Mouse (Mus musculus) ovary, postnatal 14 days (tissue): ENCODE measurements around the gene Gdf11.

Experiments
- DNase-seq: peaks from one replicate; pipeline ENCODE4 v3.0.0; 2022; ENCODE audit warnings: low spot score

Gene Gdf11

DNA sequence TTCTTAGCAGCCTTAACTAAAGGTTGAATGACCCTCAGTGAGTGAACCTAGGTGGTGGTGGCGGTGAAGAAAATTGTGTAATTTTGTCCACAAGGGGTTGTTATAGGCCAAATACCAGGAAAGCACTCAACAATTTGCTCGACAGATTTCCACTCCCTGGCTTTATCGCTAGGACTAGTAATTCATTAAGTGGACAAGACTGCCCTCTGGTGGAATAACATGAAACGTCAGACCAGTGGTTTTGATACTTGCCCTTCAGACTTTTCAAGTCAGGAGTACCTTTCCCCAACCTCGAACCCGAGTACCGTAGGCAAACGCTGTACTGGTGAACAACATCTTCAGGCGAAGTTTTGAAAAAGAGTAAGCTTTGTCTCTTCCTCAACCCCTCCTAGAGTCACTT is 3.9 kb upstream of the Gdf11 start:
- peak; percentile 81 for DNase-seq

DNA sequence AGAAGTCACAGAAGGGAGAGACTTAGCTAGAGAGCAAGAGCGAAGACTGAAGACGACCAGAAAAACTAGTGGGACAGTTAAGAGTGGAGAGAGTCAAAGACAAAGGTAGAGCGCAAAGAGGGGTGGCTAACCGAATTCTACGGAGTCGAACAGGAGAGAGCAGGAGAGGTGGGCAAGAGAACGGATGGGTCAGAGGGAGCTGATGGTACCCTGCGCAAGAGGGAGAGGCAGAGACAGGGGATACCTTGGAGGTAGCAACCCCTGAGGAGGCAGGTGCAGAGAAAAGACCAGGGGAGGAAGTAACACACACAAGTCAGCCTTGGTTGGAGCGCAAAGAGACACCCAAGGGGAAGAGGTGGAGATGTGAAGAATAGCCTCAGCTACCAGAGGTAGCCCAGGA is 728 bp upstream of the Gdf11 start:
- no peak for DNase-seq

DNA sequence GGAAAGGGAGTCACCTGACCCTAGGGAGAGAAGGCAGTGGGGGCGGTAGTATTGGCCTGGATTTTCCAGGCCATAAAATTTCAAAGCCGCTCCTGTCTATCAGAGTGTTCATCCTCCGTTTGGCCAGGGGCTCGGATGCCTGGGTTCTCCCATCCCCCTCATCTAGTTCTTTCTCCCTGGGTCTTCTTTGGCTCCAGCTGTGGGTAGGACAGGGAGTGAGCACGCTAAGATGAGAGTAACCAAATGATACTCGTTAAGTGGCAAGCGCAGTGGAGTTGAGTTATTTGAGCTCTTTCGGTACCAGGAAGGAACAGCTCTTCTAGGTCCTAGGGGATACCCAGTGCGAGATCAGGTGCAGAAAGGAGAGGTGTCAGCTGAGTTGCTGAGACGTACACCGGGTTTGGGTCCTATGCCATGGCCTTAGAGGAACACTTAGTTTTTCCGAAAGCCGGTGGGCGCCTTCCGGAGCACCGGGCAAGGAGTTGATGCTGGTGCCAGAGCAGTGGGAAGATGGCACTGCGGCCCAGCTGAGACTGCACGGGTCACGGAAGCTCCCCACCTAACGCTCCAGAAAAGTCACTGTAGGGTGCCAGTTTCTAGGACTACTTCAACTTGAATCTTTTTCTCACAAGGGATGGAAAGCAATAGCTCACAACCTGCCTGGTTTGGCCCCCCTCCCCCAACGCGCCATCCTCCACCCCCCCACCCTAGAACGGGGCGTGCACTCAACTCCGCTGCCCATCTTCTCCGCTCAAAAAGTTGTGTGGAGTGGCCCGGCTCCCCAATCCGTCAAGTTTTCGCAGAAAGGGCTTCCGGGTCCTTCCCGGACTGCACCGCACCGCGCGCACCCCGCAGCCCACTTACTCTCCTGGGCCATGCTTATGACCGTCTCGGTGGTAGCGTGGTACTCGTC is 879 bp downstream of the Gdf11 start:
- no peak for DNase-seq

DNA sequence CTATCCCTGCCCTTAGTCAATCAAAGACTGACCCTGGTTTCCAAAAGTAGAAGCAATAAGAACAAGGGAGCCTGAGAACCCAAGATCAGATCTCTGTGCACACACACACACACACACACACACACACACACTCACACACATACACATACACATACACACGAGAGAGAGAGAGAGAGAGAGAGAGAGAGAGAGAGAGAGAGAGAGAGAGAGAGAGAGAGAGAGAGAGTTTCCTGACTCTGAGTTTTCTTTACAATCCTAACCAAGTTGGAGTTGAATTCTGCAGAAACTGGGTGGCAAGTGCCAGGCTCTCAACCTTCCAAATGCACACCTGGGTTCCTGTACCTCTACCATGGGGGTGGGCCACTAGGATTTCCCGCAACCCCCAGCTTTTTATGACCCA is 1.7 kb downstream of the Gdf11 start:
- no peak for DNase-seq

DNA sequence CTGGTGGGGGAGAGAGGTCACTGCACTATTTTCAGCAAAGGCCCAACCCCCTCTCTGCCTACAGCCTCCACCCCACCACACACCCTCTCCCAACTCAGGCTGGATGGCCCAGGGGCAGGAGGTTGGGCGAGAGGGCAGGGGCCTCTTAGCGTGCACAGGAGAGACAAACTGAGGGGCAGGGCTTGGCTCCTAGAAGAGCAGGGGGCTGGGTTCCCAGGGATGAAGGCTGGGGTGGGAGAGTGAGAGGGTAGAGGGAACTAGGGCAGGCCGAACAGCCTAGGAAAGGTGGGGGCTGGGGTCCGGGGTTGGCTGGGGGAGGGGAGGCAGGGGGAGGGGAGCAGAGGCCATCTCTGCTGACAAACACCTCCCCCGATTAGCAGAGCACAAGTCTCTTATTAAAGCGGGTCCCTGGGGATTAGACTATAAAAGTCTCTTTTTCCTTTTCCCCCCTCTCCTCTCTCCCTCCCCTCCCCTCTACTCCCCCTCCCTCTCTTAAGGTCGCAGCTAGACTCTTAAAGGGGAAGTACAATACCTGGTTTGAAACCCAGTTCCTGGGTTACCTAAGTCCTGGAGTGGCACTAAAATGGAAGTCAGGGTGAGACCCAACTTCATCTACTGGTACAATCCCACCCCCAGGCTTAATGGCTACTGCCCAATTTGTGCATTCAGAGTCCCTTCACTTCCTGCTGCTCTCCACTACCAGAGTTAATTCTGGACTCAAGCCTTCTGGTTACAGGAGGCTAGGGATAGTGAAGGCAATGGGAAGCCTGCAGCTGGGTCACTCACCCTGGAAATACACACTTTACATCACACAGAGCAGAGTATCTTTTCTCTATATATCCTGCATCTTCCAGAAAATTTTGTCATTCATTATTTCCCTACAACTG is 2.3 kb downstream of the Gdf11 start:
- no peak for DNase-seq

DNA sequence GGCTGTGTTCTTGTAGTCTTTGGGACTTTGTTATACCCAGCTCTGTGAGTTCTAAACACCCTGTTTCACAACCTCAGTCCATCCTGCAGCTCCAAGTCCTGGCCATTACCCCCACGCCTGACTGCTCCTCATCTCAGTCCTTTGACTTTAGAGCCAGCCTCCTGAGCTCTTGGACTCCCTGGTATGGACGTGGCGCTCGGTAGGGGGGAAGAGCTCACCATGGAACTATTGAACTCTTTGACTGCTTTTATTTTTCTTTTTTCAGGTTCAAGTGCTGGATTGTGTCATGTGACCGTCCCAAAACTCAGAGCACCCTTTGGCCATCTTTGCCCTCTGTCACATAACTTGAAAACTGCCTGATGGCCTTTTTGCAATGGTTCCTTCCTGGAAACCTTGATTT is 9.5 kb downstream of the Gdf11 start:
- DNase-seq, result no peak

DNA sequence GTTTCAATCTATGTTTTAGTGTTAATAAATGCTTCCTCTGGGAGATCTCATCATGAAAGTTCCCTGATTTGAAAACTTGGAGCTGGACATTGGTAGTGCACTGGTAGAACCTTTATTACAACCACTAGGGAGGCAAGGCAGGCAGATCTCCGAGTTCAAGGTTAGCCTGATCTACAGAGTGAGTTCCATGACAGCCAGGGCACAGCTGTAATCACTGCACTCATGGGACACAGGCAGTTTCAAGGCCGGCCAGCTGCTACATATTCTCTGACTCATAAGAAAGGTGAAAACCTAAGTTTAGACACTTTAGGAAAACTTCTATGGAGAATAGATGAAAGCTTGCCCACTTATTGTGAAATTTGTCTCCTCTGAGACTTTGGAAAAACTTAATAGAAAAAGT is 12.7 kb downstream of the Gdf11 start:
- DNase-seq, result no peak

DNA sequence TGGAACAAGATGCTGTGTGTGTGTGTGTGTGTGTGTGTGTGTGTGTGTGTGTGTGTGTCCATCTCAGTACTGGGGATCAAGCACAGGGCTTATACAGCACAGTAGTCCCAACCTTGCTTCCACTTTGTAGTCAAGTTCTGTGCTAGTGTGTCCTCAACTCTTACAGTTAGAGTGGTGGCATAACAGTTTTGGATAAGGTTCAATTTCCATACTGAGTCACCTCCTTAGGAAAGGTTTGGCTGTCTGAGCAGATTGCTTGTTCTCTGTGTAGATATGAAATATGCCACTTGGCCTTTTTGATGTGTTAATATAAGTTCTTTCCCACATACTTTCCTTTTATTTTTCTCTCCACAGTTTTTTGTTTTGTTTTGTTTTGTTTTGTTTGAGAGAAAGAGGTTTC is 13.2 kb downstream of the Gdf11 start:
- no peak for DNase-seq

DNA sequence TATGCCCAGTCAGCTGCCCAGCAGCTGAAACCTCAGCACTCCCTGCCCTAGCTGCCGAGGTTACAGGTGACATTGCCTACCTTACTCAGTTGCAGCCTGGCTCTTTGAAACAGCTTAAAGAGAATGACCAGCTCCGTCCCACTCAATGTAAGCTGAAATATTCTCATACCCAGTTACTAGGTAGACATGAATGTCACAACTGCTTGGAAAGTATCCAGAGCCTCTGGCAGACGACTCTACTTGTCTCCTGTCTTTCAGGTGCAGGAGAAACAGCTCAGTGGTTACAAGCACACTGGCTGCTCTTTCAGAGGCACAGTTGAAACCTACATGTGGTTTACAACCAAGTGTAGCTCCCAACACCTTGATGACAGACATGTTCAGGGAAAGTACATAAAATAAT is 21.2 kb downstream of the Gdf11 start:
- no peak for DNase-seq

DNA sequence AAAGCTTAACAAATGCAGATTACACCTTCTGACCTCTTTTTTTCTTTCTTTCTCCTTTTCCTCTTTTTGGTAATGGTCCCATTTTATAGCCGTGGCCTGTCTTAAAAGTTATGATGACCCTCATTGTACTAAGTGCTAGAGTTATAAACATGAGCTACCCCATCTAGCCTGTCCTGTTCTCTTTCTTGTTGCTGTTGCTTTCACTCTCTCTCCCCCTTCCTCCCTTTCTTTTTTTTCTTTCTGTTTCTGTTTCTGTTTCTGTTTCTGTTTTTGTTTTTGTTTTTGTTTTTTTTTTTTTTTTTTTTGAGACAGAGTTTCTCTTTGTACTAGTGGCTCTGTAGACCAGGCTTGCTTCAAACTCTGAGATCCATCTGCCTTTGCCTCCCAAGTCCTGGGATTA is 25.0 kb downstream of the Gdf11 start:
- no peak for DNase-seq

DNA sequence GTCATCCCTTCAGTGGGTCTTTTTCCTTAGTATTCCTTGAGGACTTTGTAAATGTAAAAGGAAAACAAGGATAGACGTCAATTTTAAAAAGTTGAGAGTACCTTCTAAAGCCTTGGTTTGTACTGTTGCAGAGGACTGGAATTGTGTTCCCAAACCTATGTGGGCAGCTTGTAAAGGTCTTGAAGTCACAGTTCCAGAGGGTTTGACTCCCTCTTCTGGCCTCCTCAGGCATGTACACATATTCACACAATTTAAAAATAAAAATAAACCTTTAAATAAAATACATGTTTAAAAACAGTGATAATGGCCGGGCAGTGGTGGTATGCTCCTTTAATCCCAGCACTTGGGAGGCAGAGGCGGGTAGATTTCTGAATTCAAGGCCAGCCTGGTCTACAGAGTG is 25.5 kb downstream of the Gdf11 start:
- no peak for DNase-seq

DNA sequence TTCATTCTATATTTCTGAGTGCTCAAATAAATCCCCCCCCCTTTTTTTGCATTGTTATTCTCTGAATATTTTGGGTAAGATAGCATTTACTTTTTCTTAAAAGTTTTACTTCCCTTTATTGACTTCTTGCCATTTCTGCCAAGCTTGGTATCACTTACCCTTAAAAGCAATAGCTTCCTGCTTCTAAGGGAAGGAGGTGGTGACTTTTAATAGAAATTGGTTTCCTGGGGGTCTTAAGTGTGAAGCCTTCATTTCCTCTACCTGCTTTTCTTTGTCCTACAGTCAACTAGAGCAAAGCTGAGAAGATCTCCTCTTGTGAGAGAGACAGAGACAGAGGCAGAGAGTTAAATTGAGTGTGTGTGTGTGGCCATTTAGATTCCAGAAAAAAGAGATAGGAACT is 30.3 kb downstream of the Gdf11 start:
- no peak for DNase-seq

DNA sequence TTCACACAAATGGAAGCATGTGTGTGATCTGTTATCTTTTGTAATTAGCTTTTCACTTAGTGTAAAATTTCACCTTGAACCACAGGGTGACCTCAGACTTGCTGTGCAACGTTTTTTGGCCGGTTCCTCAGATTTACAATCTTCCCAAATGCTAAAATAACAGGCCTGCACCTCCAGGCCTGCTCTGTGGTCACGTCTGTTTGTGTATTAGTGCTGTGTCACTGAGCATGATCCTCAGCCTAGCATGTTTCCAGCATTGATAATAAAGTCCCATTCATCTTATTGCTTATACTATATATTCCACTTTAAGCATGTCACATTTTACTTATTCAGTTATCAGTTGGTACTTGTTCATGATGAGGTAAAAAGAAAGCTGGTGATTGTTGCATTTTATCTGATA is 41.2 kb downstream of the Gdf11 start:
- no peak for DNase-seq

DNA sequence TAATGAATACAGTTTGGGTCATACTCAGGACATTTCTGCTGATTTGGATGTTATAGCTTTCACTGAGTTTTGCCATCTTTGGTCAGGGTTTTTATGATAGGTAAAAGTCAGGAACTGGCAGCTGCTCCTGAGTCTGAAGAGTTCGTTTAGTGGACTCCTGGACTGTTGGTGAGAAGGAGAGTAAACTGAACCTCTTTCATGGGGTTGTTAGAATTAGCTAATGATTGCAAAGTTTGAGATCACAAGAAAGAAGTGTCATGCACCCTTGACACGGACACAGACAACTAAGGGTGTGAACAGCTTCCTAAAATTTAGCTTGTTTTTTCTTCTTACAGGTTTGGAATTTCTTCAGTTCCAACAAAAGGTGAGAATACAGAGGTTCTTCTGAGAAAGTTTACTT is 43.1 kb downstream of the Gdf11 start:
- DNase-seq, result no peak

DNA sequence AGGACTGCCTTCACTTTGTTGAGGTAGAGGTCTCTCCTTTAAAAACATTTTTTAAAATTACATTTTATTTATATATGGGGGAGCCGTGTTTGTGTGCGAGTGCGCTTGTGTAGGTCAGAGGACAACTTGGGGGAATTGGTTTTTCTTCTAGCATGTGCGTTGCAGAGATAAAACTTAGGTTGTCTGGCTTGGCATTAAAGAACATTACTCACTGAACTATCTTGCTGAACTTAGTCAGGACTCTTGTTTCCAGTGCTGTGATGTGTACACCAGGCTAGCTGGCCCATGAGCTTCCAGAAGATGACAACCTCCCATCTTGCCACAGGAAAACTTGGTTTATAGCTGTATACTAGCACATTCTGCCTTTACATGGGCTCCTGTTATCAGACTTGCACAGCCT is 44.9 kb downstream of the Gdf11 start:
- DNase-seq, result no peak

DNA sequence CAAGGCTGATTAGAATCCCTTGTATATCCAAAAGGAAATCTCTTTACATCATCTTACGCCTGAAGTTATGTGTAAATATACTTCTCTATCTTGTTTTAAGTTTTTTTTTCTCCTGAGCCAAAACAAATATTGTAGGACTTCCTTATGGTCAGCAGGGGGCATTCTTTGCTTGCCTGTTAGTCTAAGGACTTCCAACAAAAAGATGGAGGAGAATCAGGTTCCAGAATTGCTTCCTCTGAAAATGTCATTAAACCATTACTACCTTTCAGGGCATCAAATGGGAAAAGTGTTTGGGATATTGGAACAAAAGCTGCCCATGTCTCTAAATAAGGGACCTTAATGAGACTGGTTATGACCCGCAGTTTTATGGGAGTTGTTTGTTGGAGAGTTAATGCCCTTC is 46.0 kb downstream of the Gdf11 start:
- no peak for DNase-seq

DNA sequence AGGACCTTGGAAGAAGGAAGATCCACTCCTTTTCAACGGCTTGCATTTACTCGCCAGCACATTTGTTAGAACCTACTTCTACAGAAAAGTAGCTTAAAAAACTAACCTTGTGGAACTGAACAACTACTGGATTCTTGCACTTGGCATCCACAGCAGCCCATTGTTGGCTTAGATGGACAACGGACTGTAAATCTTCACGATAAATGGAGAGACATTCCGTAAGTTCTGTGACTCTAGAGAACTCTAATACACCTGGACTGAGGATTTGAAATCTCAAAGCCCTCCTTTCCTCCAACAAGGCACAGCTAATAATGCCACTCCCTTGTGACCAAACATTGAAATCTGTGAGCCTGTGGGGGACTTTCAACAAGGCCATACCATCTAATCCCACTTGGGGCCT is 48.3 kb downstream of the Gdf11 start:
- DNase-seq, result no peak

DNA sequence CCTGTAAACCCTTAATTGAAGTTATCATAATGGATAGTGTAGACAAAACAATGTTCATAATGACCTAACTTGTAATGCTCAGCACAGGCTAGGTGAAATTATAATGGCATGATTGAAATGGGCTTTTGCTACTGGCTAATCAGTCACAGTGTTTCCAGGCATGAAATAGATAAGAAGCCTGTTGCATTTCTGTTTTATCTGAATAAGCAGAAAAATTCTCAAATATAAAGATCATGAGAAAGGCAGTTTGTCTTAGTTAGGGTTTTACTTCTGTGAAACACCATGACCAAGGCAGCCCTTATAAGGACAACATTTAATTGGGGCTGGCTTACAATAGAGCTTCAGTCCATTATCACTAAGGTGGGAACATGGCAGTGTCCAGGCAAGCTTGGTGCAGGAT is 50.9 kb downstream of the Gdf11 start:
- no peak for DNase-seq

DNA sequence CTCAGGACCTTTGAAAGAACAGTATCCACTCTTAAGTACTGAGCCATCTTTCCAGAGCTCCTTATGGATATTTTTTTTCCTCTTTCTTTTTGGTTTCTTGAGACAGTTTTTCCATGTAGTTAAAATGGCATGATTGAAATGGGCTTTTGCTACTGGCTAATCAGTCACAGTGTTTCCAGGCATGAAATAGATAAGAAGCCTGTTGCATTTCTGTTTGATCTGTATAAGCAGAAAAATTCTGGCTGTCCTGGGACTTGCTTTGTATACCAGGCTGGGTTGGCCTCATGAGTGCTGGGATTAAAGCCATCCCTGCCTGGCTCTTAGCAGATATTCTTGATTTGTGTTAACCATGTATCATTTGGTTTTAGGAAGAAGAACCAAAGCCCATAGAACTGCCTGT is 52.1 kb downstream of the Gdf11 start:
- no peak for DNase-seq

DNA sequence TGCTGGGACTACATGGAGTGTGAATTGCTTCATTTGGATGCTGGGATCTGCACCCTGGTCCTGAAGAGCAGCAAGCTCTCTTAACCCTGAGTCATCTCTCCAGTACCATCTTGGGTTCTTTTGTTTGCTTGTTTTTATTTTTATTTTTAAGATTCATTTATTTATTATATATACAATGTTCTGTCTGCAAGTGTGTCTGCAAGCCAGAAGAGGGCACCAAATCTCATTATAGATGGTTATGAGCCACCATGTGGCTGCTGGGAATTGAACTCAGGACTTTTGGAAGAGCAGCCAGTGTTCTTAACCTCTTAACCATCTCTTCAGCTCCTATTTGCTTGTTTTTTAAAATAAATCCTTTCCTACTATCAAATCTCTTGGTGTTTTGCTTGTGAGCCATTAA is 54.1 kb downstream of the Gdf11 start:
- DNase-seq, result no peak
